Mouse (Mus musculus) ES-E14 (cell line): ENCODE measurements at regions not wholly inside any gene's neighbourhood (a gene's known extent, or its start where the extent isn't known, plus 50 kb on each side); places are given as distances from the start of the nearest gene placed in this dataset.

Experiments used
- CHD2 ChIP-seq: IDR thresholded peaks from 2 replicates; pipeline ENCODE4 v1.6.1; 2014; ENCODE audit warnings: mild to moderate bottlenecking, low read depth, low read length, inconsistent platforms
- HCFC1 ChIP-seq: IDR thresholded peaks from 2 replicates; pipeline ENCODE4 v1.6.1; 2012; ENCODE audit warnings: low read length, inconsistent platforms, borderline replicate concordance; ENCODE audit not compliant: insufficient read depth
- MAFK ChIP-seq: IDR thresholded peaks from 2 replicates; pipeline ENCODE4 v1.6.1; 2014; ENCODE audit warnings: mild to moderate bottlenecking, low read depth, low read length, inconsistent platforms; ENCODE audit not compliant: insufficient read depth
- ZC3H11A ChIP-seq: IDR thresholded peaks from 2 replicates; pipeline ENCODE4 v1.6.1; 2012; ENCODE audit warnings: low read depth, mild to moderate bottlenecking, inconsistent platforms, low read length, borderline replicate concordance
- ZNF384 ChIP-seq: IDR thresholded peaks from 2 replicates; pipeline ENCODE4 v1.6.1; 2012; ENCODE audit warnings: low read depth, low read length, inconsistent platforms

GRCm38 (mm10) chr4:88988363-88988762 is 108.4 kb upstream of the Ifne start:
- TF ChIP-seq ZC3H11A: no peak
- TF ChIP-seq ZNF384: no peak
- no peak for TF ChIP-seq CHD2
- TF ChIP-seq MAFK: no peak
- no peak for TF ChIP-seq HCFC1
